Mouse (Mus musculus): Measurements from ENCODE around the gene Ngef. TPM values are rescaled to one million over a fixed set of nuclear protein-coding genes. Genes with fewer than 3 reads are reported as not detected.
"Not testable (repeated sequence)": the region's sequence is repeated elsewhere in the genome, so short reads cannot be mapped to it uniquely, and the experiment has no call there.

The Ngef gene
- polyA plus RNA-seq, 1 experiment = 5.2 TPM

- Histone ChIP-seq H3K27me3 (ENCODE audit: control insufficient read depth, insufficient read depth, insufficient read length) (no peaks in the 10 kb centered on the region), H3K79me2 (ENCODE audit: control insufficient read depth, insufficient read depth) (no peaks in the 10 kb centered on the region), H3K4me2 (ENCODE audit: low read depth) (no peak overlapping the region), H3K36me3 (ENCODE audit: control insufficient read depth, insufficient read depth) (no peaks in the 10 kb centered on the region), H3K4me3 (no peak overlapping the region), H3ac (ENCODE audit: control insufficient read depth, insufficient read length) (no peak overlapping the region)
- no peak for TF ChIP-seq E2F4 (IDR thresholded peaks at IDR 0.05; ENCODE audit: insufficient read depth)
- TF ChIP-seq MYOG (IDR thresholded peaks at IDR 0.05; ENCODE audit: control insufficient read depth in 1 of 3, insufficient read depth in 1 of 3, insufficient read length in 2 of 3, low read depth in 2 of 3) = no peak
- TF ChIP-seq POLR2A (IDR thresholded peaks at IDR 0.05; ENCODE audit: insufficient read length, low read depth) = no peak
- no peak for TF ChIP-seq MYOD1 (IDR thresholded peaks at IDR 0.05; ENCODE audit: control insufficient read depth in 1 of 3, insufficient read length in 2 of 3, low read depth in 2 of 3)
- no peak for TF ChIP-seq REST (IDR thresholded peaks at IDR 0.05; ENCODE audit: insufficient read depth, insufficient read length)
- no peak for TF ChIP-seq CEBPB (IDR thresholded peaks at IDR 0.05; ENCODE audit: insufficient read depth, poor library complexity, severe bottlenecking)
These were observed 91.1 kb downstream of the Ngef start for GRCm38 (mm10) chr1:87482546-87482945.

- TF ChIP-seq E2F4 (IDR thresholded peaks at IDR 0.05; ENCODE audit: insufficient read depth) (no peak), CEBPB (IDR thresholded peaks at IDR 0.05; ENCODE audit: insufficient read depth, poor library complexity, severe bottlenecking) (no peak), MYOG (IDR thresholded peaks at IDR 0.05; ENCODE audit: control insufficient read depth in 1 of 3, insufficient read depth in 1 of 3, insufficient read length in 2 of 3, low read depth in 2 of 3) (no peak), MYOD1 (IDR thresholded peaks at IDR 0.05; ENCODE audit: control insufficient read depth in 1 of 3, insufficient read length in 2 of 3, low read depth in 2 of 3) (no peak), TCF12 (IDR thresholded peaks at IDR 0.05; ENCODE audit: insufficient read depth, poor library complexity, severe bottlenecking) (no peak), POLR2A (IDR thresholded peaks at IDR 0.05; ENCODE audit: insufficient read length, low read depth) (no peak), MAX (IDR thresholded peaks at IDR 0.05; ENCODE audit: low read depth) (no peak), USF1 (IDR thresholded peaks at IDR 0.05; ENCODE audit: low read depth) (no peak), TCF3 (IDR thresholded peaks at IDR 0.05; ENCODE audit: insufficient read length, low read depth) (no peak), REST (IDR thresholded peaks at IDR 0.05; ENCODE audit: insufficient read depth, insufficient read length) (no peak), SRF (IDR thresholded peaks at IDR 0.05; ENCODE audit: control insufficient read depth, insufficient read length, low read depth) (no peak), POLR2AphosphoS2 (IDR thresholded peaks at IDR 0.05; ENCODE audit: insufficient read length, low read depth) (no peak)
- no peaks in the 10 kb centered on the region for H3K79me2 ChIP-seq (ENCODE audit: control insufficient read depth, insufficient read depth)
- H3K4me3 ChIP-seq = no peak overlapping the region
- H3ac ChIP-seq (ENCODE audit: control insufficient read depth, insufficient read length) = no peak overlapping the region
- peaks cover 5% of the 10 kb centered on the region for H3K27me3 ChIP-seq (ENCODE audit: control insufficient read depth, insufficient read depth, insufficient read length)
- H3K4me2 ChIP-seq (ENCODE audit: low read depth) = no peak overlapping the region
- no peaks in the 10 kb centered on the region for H3K36me3 ChIP-seq (ENCODE audit: control insufficient read depth, insufficient read depth)
These were observed 98.4 kb downstream of the Ngef start for GRCm38 (mm10) chr1:87475076-87475895.

GRCm38 (mm10) chr1:87472576-87472975 lies 101.1 kb downstream of the Ngef start:
- no peak overlapping the region for H3K4me2 ChIP-seq (ENCODE audit: low read depth)
- H3K4me3 ChIP-seq = no peak overlapping the region
- no peak for TF ChIP-seq USF1 (IDR thresholded peaks at IDR 0.05; ENCODE audit: low read depth)
- TF ChIP-seq MYOD1 (IDR thresholded peaks at IDR 0.05; ENCODE audit: control insufficient read depth in 1 of 3, insufficient read length in 2 of 3, low read depth in 2 of 3) = no peak
- no peak for TF ChIP-seq TCF12 (IDR thresholded peaks at IDR 0.05; ENCODE audit: insufficient read depth, poor library complexity, severe bottlenecking)
- TF ChIP-seq CEBPB (IDR thresholded peaks at IDR 0.05; ENCODE audit: insufficient read depth, poor library complexity, severe bottlenecking) = no peak
- TF ChIP-seq POLR2A (IDR thresholded peaks at IDR 0.05; ENCODE audit: insufficient read length, low read depth) = no peak
- TF ChIP-seq POLR2AphosphoS2 (IDR thresholded peaks at IDR 0.05; ENCODE audit: insufficient read length, low read depth) = no peak
- no peak for TF ChIP-seq MAX (IDR thresholded peaks at IDR 0.05; ENCODE audit: low read depth)
- TF ChIP-seq SRF (IDR thresholded peaks at IDR 0.05; ENCODE audit: control insufficient read depth, insufficient read length, low read depth) = no peak
- no peak for TF ChIP-seq MYOG (IDR thresholded peaks at IDR 0.05; ENCODE audit: control insufficient read depth in 1 of 3, insufficient read depth in 1 of 3, insufficient read length in 2 of 3, low read depth in 2 of 3)
- peaks cover 5% of the 10 kb centered on the region for H3K27me3 ChIP-seq (ENCODE audit: control insufficient read depth, insufficient read depth, insufficient read length)
- H3K79me2 ChIP-seq (ENCODE audit: control insufficient read depth, insufficient read depth) = no peaks in the 10 kb centered on the region
- H3ac ChIP-seq (ENCODE audit: control insufficient read depth, insufficient read length) = no peak overlapping the region
- H3K36me3 ChIP-seq (ENCODE audit: control insufficient read depth, insufficient read depth) = no peaks in the 10 kb centered on the region

GRCm38 (mm10) chr1:87471914-87472313 lies 101.8 kb downstream of the Ngef start:
- Histone ChIP-seq H3ac (ENCODE audit: control insufficient read depth, insufficient read length) (no peak overlapping the region), H3K36me3 (ENCODE audit: control insufficient read depth, insufficient read depth) (no peaks in the 10 kb centered on the region), H3K27me3 (ENCODE audit: control insufficient read depth, insufficient read depth, insufficient read length) (peaks cover 5% of the 10 kb centered on the region), H3K4me2 (ENCODE audit: low read depth) (no peak overlapping the region), H3K4me3 (no peak overlapping the region), H3K79me2 (ENCODE audit: control insufficient read depth, insufficient read depth) (no peaks in the 10 kb centered on the region)
- TF ChIP-seq MAX (IDR thresholded peaks at IDR 0.05; ENCODE audit: low read depth) (no peak), E2F4 (IDR thresholded peaks at IDR 0.05; ENCODE audit: insufficient read depth) (no peak), MYOG (IDR thresholded peaks at IDR 0.05; ENCODE audit: control insufficient read depth in 1 of 3, insufficient read depth in 1 of 3, insufficient read length in 2 of 3, low read depth in 2 of 3) (no peak), MYOD1 (IDR thresholded peaks at IDR 0.05; ENCODE audit: control insufficient read depth in 1 of 3, insufficient read length in 2 of 3, low read depth in 2 of 3) (no peak), TCF12 (IDR thresholded peaks at IDR 0.05; ENCODE audit: insufficient read depth, poor library complexity, severe bottlenecking) (no peak)

- H3K79me2 ChIP-seq (ENCODE audit: control insufficient read depth, insufficient read depth); H3K4me2 ChIP-seq (ENCODE audit: low read depth); H3ac ChIP-seq (ENCODE audit: control insufficient read depth, insufficient read length); H3K4me3 ChIP-seq; H3K27me3 ChIP-seq (ENCODE audit: control insufficient read depth, insufficient read depth, insufficient read length); H3K36me3 ChIP-seq (ENCODE audit: control insufficient read depth, insufficient read depth): not testable (repeated sequence)
These were observed 103.7 kb downstream of the Ngef start, which contains the start of gene Snorc for GRCm38 (mm10) chr1:87469971-87470370. Snorc (plus strand) TSS chr1:87470271.

Measured in myocyte (in vitro differentiated cells).